Comparison of ENCODE assay signal across 8 mouse cellular contexts in the genomic region with DNA sequence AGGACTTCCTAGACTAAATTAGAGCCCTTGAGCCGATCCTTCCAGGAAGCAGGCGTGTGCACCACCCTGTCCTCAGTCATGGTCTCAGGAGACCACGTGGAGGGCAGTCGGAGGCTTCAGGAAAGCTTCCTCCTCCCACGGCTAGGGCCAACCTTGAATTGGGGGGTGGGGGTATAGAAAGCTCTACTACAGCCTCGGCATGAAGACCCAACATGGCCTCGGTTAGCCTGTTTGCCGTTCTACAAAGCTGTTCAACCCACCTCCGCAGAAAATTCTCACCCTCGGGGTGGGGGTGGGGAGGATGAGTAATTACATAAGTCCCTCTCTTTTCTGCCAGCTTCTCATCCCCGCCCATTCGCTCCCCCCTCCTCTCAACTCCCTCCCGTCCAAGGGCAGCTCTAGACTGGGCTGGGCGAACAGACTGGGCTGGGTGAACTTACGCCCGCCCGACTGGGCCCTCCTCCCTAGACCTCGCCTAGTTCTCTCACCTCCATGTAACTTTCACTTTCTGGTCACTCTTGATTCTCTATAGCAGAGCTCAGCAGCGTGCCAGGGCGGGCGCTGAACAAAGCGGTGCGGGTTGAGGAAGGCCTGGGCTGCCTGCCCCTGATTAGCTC. TPM values are rescaled to one million over a fixed set of nuclear protein-coding genes. Genes with fewer than 3 reads are reported as not detected.
DNase-seq lines count a peak whose midpoint lies in the region; ATAC-seq and TF ChIP-seq lines count a peak whose summit lies in the region.

No protein-coding gene starts in this region.

- TF ChIP-seq CTCF in heart, postnatal 0 days (IDR thresholded peaks at IDR 0.05; ENCODE audit: low read depth), result no peak
- TF ChIP-seq CTCF in lung, embryonic 14.5 days (IDR thresholded peaks at IDR 0.05; ENCODE audit: low read depth), result no peak

- H3K9ac ChIP-seq in heart, postnatal 0 days (replicated peaks; ENCODE audit: low read depth, low read length), result peak overlapping the region; percentile 52; the same call in 1 of the 2 replicates
- peak overlapping the region; percentile 30; the same call in 1 of the 2 replicates for H3K9ac ChIP-seq in lung, embryonic 14.5 days

- no peaks in the 10 kb centered on the region for H3K36me3 ChIP-seq in forebrain, embryonic 10.5 days (replicated peaks)
- no peaks in the 10 kb centered on the region for H3K36me3 ChIP-seq in heart, postnatal 0 days (replicated peaks; ENCODE audit: control insufficient read depth, insufficient read depth, low read length)
- no peaks in the 10 kb centered on the region for H3K36me3 ChIP-seq in lung, embryonic 14.5 days (ENCODE audit: insufficient read depth)

- peak; percentile 86 for TF ChIP-seq EP300 in heart, postnatal 0 days (IDR thresholded peaks at IDR 0.05; ENCODE audit: low read depth)

- H3K4me3 ChIP-seq in forebrain, embryonic 10.5 days, result no peak overlapping the region
- peak overlapping the region; percentile 31 for H3K4me3 ChIP-seq in heart, postnatal 0 days (ENCODE audit: low read depth, low read length)
- peak overlapping the region; percentile 16; the same call in 1 of the 2 replicates for H3K4me3 ChIP-seq in lung, embryonic 14.5 days (ENCODE audit: low read depth, low read length)

- WGBS in forebrain, embryonic 10.5 days, result 52% methylated on average over 23 of the region's 23 CpGs
- WGBS in heart, postnatal 0 days, result 6% methylated on average over 23 of the region's 23 CpGs
- 8% methylated on average over 23 of the region's 23 CpGs for WGBS in lung, embryonic 14.5 days

- no peaks in the 10 kb centered on the region for H3K9me3 ChIP-seq in forebrain, embryonic 10.5 days
- no peaks in the 10 kb centered on the region for H3K9me3 ChIP-seq in heart, postnatal 0 days (replicated peaks; ENCODE audit: control insufficient read depth, low read length)
- no peaks in the 10 kb centered on the region for H3K9me3 ChIP-seq in lung, embryonic 14.5 days (ENCODE audit: low read depth, low read length)

- peak overlapping the region; percentile 79 for H3K27ac ChIP-seq in forebrain, embryonic 10.5 days
- peak overlapping the region; percentile 90 for H3K27ac ChIP-seq in heart, postnatal 0 days (ENCODE audit: low read depth)
- peak overlapping the region; percentile 92 for H3K27ac ChIP-seq in lung, embryonic 14.5 days (ENCODE audit: low read depth)

- peaks cover 47% of the 10 kb centered on the region for H3K4me1 ChIP-seq in forebrain, embryonic 10.5 days
- H3K4me1 ChIP-seq in heart, postnatal 0 days (ENCODE audit: control insufficient read depth, insufficient read depth), result peaks cover 44% of the 10 kb centered on the region
- H3K4me1 ChIP-seq in lung, embryonic 14.5 days (ENCODE audit: insufficient read depth), result peaks cover 45% of the 10 kb centered on the region

- DNase-seq in CD8-positive naive resting alpha-beta T cell, adult 2 months (ENCODE audit: low read depth in 2 of 2, low spot score in 2 of 2), result peak; percentile 58 to 65
- peak; percentile 96 for DNase-seq in adrenal gland, postnatal 14 days
- DNase-seq in forebrain, embryonic 10.5 days (ENCODE audit: extremely low spot score, low spot score), result no peak
- peak; percentile 92 for DNase-seq in heart, postnatal 0 days (ENCODE audit: low spot score)
- peak; percentile 92 for DNase-seq in kidney, postnatal 14 days
- peak; percentile 87 for DNase-seq in lung, embryonic 14.5 days
- peak; percentile 68 to 76 for DNase-seq in thymus, postnatal 36 days

- peak; percentile 72 for ATAC-seq in heart, postnatal 0 days (ENCODE audit: insufficient read depth, low read depth)
- peak; percentile 92 for ATAC-seq in lung, embryonic 14.5 days (ENCODE audit: insufficient read depth)
- peak; percentile 71 for ATAC-seq in neutrophil, adult 5-6 weeks (ENCODE audit: extremely low read depth, insufficient number of reproducible peaks, low FRiP score, poor library complexity, severe bottlenecking)

- H3K27me3 ChIP-seq in forebrain, embryonic 10.5 days (ENCODE audit: poor library complexity, severe bottlenecking), result peaks cover 31% of the 10 kb centered on the region
- no peaks in the 10 kb centered on the region for H3K27me3 ChIP-seq in heart, postnatal 0 days (ENCODE audit: control insufficient read depth, insufficient read depth, low read length)
- no peaks in the 10 kb centered on the region for H3K27me3 ChIP-seq in lung, embryonic 14.5 days (ENCODE audit: insufficient read depth, low read length)

- H3K4me2 ChIP-seq in heart, postnatal 0 days (ENCODE audit: low read depth, low read length), result peak overlapping the region; percentile 55
- peak overlapping the region; percentile 53 for H3K4me2 ChIP-seq in lung, embryonic 14.5 days

RNA-seq across cellular contexts. Expression of gene Irf2bpl, which starts 48.1 kb away (rescaled TPM):
- total RNA-seq in adrenal gland, postnatal 14 days (2021), result 48.4 and 53.8 TPM in 2 replicates
- 20.5 and 22.6 TPM in 2 replicates for polyA plus RNA-seq in forebrain, embryonic 10.5 days (2016; fragmentation: Nextera tagmentation; extraction: Ambion mirVana)
- total RNA-seq in heart, postnatal 0 days (2014; rRNA removed; ENCODE audit: low replicate concordance), result 74.0 and 88.5 TPM in 2 replicates
- polyA plus RNA-seq in heart, postnatal 0 days (2015; fragmentation: Nextera tagmentation; extraction: Ambion mirVana), result 26.4 and 30.0 TPM in 2 replicates
- polyA plus RNA-seq in lung, embryonic 14.5 days (2014; fragmentation: Nextera tagmentation; extraction: Ambion mirVana), result 44.6 and 44.8 TPM in 2 replicates
- total RNA-seq in neutrophil, adult 5-6 weeks (2017), result 22.7 and 23.0 TPM in 2 replicates
